Mouse (Mus musculus): ENCODE results near the gene Gm28053. TPM values are rescaled to one million over a fixed set of nuclear protein-coding genes. Genes with fewer than 3 reads are reported as not detected.

Gene Gm28053
- total and polyA plus RNA-seq, 2 experiments from 2014 or later, result not detected

DNA sequence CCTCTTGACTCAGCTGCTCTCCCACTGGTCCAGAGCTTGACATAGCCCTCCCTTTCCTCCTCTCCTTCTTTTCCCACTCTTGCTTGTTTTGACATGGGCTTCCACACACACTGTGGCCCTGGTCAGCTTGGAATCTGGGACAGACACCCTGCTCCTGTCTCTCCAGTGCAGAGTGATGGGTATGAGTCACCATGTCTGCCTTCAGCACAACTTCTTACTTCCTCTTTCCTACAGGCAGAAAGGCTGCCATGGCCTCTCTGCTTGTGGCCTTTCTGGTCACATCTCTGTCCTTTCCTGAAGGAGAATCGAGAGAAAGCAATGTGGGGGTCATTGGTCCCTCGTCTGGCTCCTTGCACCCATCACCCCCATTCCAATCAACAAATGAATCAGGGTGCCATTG, 31.3 kb upstream of the Gm28053 start:
- TF ChIP-seq CTCF (IDR thresholded peaks at IDR 0.05), result no peak
- H3K36me3 ChIP-seq (ENCODE audit: insufficient read depth, low read length), result no peaks in the 10 kb centered on the region

DNA sequence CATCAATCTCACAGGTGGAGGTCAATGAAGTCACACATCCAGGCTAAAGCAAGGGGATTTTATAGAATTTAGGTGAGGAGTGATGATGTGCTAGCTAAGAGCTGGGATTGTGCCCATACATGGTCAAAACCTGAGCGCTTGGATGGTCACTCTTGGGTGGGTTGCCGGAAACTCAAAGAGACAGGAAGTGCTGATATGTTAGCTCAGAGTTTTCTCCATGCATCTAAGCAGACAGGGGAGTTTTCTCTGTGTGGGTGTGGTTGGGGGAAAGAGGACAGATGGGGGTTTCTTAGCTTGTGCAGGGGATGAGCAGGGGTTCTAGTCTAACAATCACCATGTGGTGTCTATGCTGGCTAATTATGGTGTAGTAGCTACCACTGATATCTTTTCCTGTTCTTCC, 29.1 kb upstream of the Gm28053 start:
- no peaks in the 10 kb centered on the region for H3K27me3 ChIP-seq (ENCODE audit: insufficient read depth, low read length)
- 90% methylated on average over 2 of the region's 2 CpGs for WGBS
- H3K27ac ChIP-seq (ENCODE audit: low read depth, low read length), result no peak overlapping the region
- H3K4me1 ChIP-seq (ENCODE audit: insufficient read depth, low read length), result no peaks in the 10 kb centered on the region
- ATAC-seq (ENCODE audit: low FRiP score) (no peak), DNase-seq (ENCODE audit: low spot score) (no peak)
- no peaks in the 10 kb centered on the region for H3K9me3 ChIP-seq (ENCODE audit: low read length)
- H3K4me2 ChIP-seq (ENCODE audit: low read depth, low read length, poor library complexity, severe bottlenecking), result no peak overlapping the region
- H3K36me3 ChIP-seq (ENCODE audit: insufficient read depth, low read length), result no peaks in the 10 kb centered on the region
- no peak overlapping the region for H3K9ac ChIP-seq (replicated peaks; ENCODE audit: low read length, poor library complexity, severe bottlenecking)
- no peak overlapping the region for H3K4me3 ChIP-seq (ENCODE audit: low read depth, low read length)
- no peak for TF ChIP-seq CTCF (IDR thresholded peaks at IDR 0.05)

More for the DNA sequence above, 31.3 kb upstream of the Gm28053 start:
- no peak for ATAC-seq (ENCODE audit: low FRiP score)
- Histone ChIP-seq H3K27me3 (ENCODE audit: insufficient read depth, low read length) (no peaks in the 10 kb centered on the region), H3K9me3 (ENCODE audit: low read length) (no peaks in the 10 kb centered on the region), H3K4me2 (ENCODE audit: low read depth, low read length, poor library complexity, severe bottlenecking) (no peak overlapping the region), H3K9ac (replicated peaks; ENCODE audit: low read length, poor library complexity, severe bottlenecking) (no peak overlapping the region), H3K4me3 (ENCODE audit: low read depth, low read length) (no peak overlapping the region), H3K4me1 (ENCODE audit: insufficient read depth, low read length) (no peaks in the 10 kb centered on the region), H3K27ac (ENCODE audit: low read depth, low read length) (no peak overlapping the region)
- WGBS, result 79% methylated on average over 2 of the region's 2 CpGs
- DNase-seq (ENCODE audit: low spot score), result no peak

DNA sequence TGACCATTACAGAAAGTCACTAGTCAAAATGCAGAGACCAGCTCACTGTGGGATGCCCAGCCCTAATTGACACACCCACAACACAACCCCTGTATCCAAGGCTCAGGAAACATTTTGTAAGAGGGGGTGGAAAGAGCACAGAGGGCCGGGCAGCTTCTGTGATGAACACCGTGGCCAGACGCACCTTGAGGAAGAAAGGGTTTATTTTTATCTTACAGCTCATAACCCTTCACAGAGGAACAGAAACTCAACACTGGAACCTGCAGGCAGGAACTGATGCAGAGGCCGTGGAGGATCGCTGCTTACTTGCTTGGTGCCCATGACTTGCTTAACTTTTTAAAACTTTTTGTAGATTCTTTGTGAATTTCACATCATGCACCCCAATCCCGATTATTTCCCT, 25.4 kb upstream of the Gm28053 start:
- Histone ChIP-seq H3K4me2 (ENCODE audit: low read depth, low read length, poor library complexity, severe bottlenecking) (no peak overlapping the region), H3K4me1 (ENCODE audit: insufficient read depth, low read length) (no peaks in the 10 kb centered on the region), H3K36me3 (ENCODE audit: insufficient read depth, low read length) (no peaks in the 10 kb centered on the region), H3K4me3 (ENCODE audit: low read depth, low read length) (no peak overlapping the region), H3K9ac (replicated peaks; ENCODE audit: low read length, poor library complexity, severe bottlenecking) (no peak overlapping the region), H3K9me3 (ENCODE audit: low read length) (no peaks in the 10 kb centered on the region), H3K27ac (ENCODE audit: low read depth, low read length) (no peak overlapping the region), H3K27me3 (ENCODE audit: insufficient read depth, low read length) (no peaks in the 10 kb centered on the region)
- ATAC-seq (ENCODE audit: low FRiP score), result no peak
- WGBS, result 90% methylated on average over 6 of the region's 6 CpGs
- no peak for DNase-seq (ENCODE audit: low spot score)
- TF ChIP-seq CTCF (IDR thresholded peaks at IDR 0.05), result no peak

DNA sequence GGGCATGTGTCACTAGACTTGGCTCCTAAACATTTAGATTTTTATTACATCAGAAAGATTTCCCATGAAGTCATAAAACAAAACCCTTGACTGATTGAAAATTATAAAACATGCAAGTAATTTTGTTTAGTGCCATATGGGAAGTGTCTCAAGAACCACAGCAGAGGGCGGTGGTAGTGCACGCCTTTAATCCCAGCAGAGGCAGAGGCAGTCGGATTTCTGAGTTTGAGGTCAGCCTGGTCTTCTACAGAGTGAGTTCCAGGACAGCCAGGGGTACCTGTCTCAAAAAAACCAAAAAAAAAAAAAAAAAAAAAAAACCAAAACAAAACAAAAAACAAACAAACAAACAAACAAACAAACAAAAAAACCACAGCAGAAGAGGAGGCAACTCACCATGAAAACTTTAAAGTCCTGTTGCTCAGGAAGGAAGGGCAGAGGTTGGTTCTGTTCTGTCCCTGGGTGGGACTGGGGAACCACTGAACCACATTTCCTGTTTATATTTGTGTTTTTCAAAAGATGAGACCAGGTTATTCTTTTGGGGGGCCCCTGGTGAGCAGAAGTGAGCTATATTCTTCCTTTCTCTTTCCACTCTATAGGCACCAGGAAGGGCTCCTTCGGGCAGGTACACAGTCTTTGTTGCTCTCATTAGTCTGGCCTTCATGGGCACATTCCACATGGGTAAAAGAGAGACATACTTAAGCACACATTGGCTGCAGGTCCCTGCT, 21.4 kb upstream of the Gm28053 start:
- no peaks in the 10 kb centered on the region for H3K27me3 ChIP-seq (ENCODE audit: insufficient read depth, low read length)
- no peak overlapping the region for H3K4me3 ChIP-seq (ENCODE audit: low read depth, low read length)
- H3K9ac ChIP-seq (replicated peaks; ENCODE audit: low read length, poor library complexity, severe bottlenecking), result no peak overlapping the region
- ATAC-seq (ENCODE audit: low FRiP score), result no peak
- no peaks in the 10 kb centered on the region for H3K4me1 ChIP-seq (ENCODE audit: insufficient read depth, low read length)
- no peak for TF ChIP-seq CTCF (IDR thresholded peaks at IDR 0.05)
- DNase-seq (ENCODE audit: low spot score), result no peak
- WGBS, result 91% methylated on average over 4 of the region's 4 CpGs
- no peak overlapping the region for H3K4me2 ChIP-seq (ENCODE audit: low read depth, low read length, poor library complexity, severe bottlenecking)
- H3K27ac ChIP-seq (ENCODE audit: low read depth, low read length), result no peak overlapping the region
- H3K36me3 ChIP-seq (ENCODE audit: insufficient read depth, low read length), result no peaks in the 10 kb centered on the region
- no peaks in the 10 kb centered on the region for H3K9me3 ChIP-seq (ENCODE audit: low read length)

DNA sequence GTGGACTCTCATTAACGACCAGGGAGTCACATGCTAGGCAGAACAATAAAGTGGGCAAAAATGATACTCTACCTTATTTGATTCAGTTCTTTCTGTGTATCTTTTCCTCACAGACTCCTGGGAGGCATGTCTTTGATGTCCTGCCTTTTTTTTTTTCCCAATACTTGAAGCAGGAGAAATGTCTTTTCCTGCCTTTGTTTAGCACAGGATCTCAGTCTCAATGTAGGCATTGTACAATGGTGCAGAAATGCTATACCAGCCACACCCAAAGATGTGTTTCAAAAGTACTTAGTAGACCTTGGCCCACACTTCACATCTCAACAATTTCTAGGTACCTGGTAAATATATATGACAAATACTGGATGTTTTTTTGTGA, 20.9 kb upstream of the Gm28053 start:
- no peaks in the 10 kb centered on the region for H3K27me3 ChIP-seq (ENCODE audit: insufficient read depth, low read length)
- WGBS, result 50% methylated on average over 1 of the region's 1 CpGs
- no peak overlapping the region for H3K4me2 ChIP-seq (ENCODE audit: low read depth, low read length, poor library complexity, severe bottlenecking)
- H3K9ac ChIP-seq (replicated peaks; ENCODE audit: low read length, poor library complexity, severe bottlenecking), result no peak overlapping the region
- no peak for TF ChIP-seq CTCF (IDR thresholded peaks at IDR 0.05)
- no peak overlapping the region for H3K27ac ChIP-seq (ENCODE audit: low read depth, low read length)
- H3K9me3 ChIP-seq (ENCODE audit: low read length), result no peaks in the 10 kb centered on the region
- no peaks in the 10 kb centered on the region for H3K36me3 ChIP-seq (ENCODE audit: insufficient read depth, low read length)
- no peaks in the 10 kb centered on the region for H3K4me1 ChIP-seq (ENCODE audit: insufficient read depth, low read length)
- no peak overlapping the region for H3K4me3 ChIP-seq (ENCODE audit: low read depth, low read length)
- DNase-seq (ENCODE audit: low spot score) (no peak), ATAC-seq (ENCODE audit: low FRiP score) (no peak)

DNA sequence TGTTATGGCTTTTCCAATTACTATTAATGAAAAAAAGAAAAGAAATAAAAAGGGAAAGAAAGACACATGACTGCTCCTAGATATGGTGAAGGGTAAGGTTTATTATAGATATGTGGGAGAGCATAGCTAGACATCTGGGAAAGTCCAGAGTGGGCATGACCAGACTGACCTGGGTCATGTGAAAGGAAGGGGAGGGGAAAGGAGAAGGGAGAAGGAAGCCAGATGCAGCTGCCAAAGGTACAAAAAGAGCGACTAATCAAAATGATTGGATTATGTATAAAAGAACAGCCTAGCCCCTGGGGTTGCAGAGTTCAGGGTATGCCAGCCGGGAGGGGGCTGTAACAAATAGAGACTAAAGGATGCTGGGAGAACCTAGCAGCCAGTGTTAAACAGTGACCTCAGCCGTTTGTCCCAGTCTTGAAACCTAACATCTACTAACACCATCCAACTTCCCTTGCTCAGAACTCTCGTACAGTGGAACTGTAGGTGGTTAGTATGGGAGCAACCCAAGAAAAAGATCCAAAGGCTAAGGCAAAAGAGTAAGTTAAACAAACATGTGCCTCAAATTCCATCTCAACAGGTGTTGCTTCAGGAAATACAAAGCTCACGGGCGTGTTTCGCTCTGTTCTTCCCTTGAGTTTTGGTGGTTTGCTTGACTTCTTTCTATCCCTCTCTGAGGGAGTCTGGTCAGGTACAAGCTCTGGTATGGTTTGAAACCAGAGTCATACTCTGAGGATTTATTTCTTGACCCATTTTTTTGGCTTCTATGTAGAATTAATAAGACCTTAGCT, 20.1 kb upstream of the Gm28053 start:
- H3K4me2 ChIP-seq (ENCODE audit: low read depth, low read length, poor library complexity, severe bottlenecking), result no peak overlapping the region
- WGBS, result 73% methylated on average over 7 of the region's 7 CpGs
- ATAC-seq (ENCODE audit: low FRiP score) (no peak), DNase-seq (ENCODE audit: low spot score) (no peak)
- no peaks in the 10 kb centered on the region for H3K36me3 ChIP-seq (ENCODE audit: insufficient read depth, low read length)
- no peaks in the 10 kb centered on the region for H3K9me3 ChIP-seq (ENCODE audit: low read length)
- H3K9ac ChIP-seq (replicated peaks; ENCODE audit: low read length, poor library complexity, severe bottlenecking), result no peak overlapping the region
- H3K4me3 ChIP-seq (ENCODE audit: low read depth, low read length), result no peak overlapping the region
- H3K27ac ChIP-seq (ENCODE audit: low read depth, low read length), result no peak overlapping the region
- no peaks in the 10 kb centered on the region for H3K27me3 ChIP-seq (ENCODE audit: insufficient read depth, low read length)
- H3K4me1 ChIP-seq (ENCODE audit: insufficient read depth, low read length), result no peaks in the 10 kb centered on the region
- TF ChIP-seq CTCF (IDR thresholded peaks at IDR 0.05), result no peak
